Mouse (Mus musculus) mouse trophoblast stem cell (cell line): ENCODE results near the gene Iffo2.

ENCODE experiments used
- in situ Hi-C, 2 experiments: fragments of 300-500 bp; cut with MseI, MboI; formaldehyde crosslinking; loops; 2 replicates in 1 of 2; 3 replicates in 1 of 2; pipeline ENCODE4 v1.15.1; 2025

Gene Iffo2

DNA sequence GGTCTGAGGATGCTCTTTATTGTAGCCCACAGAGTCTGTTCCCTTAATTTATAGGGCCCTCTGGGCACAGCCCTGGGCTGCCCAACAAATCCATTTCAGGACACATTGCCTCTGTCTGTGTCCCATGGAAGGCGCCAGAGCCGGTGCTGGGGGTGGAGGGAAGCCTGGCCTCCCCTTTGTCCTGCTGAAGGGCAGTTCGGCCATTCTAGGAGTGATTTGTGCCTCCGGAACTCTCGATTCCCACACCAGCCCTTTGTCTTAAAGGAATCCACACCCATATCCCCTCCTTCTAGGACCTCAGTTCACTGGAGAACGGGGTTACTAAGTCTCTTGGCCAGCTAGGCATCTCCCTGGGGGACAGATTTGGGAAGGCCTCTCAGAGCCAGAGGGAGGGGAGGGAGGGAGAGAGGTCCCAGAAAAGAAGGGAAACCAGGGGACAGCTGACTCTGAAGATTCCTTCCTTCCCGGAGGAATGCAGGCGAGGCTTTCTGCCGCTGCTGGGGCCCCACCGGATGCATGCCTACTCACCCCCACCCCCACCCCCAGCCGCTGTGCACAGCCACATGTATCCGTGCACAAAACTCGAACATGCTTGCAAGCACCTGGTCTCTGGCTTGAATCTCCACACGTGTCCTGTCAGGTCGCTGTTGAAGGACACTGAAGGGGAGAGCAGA is 50.5 kb downstream of the Iffo2 start:
- in situ Hi-C loops: no loop called here

DNA sequence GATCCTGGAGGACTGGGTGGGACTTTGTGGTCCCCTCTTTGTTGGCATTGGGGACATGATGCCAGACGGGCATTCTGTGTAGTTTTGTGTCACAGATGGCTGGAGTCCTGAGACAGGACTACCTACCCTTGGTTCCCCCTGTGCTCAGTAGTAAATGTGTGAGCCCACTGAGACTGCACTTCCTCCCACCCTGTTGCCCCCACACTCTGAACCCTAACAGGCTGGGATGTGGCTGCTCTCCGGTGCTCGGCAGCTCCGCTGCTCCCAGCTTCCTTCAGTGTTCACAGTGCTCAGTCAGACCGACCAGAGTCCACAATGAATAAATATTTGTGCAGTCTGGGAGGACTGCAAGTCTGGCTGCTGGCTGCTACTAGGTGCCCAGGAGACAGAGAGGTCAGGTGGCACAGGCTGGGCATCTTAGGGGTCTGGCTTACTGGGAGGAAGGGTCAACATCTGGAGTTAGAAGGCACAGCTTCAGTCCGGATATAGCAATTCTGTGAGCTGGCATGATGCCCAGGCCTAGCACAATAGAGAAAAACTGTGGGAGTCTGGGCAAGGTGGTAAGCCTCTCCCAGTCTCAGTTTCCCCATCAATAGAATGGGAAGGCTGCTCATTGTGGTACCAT is 51.2 kb downstream of the Iffo2 start:
- in situ Hi-C loops: no loop called here

DNA sequence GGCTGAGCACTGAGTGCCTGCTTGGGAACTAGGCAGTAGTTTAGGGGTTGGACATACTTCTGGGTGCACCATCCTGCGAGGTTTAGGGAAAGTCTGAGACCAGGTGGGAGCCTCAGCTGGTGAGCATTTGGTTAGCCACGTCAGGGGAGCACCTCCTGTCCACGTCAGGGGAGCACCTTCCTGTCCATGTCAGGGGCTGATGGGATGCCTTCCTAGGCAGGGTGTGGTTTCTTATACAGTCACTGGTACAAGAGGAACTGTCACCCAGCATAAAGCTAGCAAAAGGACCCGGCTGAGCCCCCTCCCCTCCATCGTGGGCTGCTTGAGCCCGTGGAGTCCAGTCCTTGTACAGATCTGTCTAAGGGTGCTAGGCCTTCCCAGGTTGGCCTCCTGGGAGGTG is 52.0 kb downstream of the Iffo2 start:
- in situ Hi-C loops: no loop called here

DNA sequence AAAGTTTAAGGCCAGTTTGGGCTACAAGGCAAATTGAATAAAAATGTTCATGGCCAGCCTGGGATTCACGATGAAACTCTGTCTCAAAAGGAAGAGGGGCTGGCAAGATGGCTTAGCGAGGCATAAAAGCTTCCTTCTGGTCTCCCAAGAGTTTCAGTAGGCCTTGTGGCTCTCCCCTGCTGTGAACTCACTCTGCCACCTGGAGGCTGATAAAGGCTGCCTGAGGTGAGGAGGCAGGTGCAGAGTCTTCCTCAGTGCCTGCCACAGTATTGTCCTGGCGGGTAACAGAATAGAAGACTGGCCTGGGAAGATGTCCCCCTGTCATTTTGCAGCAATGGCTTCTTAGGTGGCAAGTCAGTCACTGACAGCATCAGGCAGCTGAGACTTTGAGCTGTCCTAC is 52.6 kb downstream of the Iffo2 start:
- in situ Hi-C loops: no loop called here

DNA sequence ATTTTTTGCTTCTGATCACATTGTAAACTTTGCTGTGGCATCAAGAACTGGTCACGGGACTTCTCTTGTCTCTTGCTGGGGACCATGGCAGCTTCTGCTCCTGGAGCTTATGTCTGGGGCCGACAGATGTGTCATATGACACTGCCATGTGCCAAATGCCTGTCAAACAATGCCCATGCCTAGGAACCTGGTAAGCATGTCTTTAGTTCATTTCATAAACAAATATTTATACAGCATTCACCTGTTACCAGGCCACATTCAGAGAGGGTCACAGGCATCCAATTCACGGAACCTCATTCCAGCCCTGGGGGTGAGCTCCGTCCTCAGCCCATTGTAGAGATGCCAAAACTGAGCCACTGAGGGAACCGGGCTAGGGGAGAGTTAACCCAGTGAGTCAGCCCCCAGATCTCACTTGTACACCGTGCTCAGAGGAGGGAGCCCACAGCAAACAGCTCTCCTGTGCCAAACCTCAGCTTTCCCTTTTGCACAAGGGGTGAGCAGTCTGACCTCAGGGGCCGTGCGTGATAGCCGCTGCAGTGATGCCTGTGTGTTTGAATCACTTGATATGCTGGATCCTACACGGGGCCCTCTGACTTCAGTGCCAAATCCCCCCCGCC is 53.4 kb downstream of the Iffo2 start:
- in situ Hi-C loops: no loop called here

DNA sequence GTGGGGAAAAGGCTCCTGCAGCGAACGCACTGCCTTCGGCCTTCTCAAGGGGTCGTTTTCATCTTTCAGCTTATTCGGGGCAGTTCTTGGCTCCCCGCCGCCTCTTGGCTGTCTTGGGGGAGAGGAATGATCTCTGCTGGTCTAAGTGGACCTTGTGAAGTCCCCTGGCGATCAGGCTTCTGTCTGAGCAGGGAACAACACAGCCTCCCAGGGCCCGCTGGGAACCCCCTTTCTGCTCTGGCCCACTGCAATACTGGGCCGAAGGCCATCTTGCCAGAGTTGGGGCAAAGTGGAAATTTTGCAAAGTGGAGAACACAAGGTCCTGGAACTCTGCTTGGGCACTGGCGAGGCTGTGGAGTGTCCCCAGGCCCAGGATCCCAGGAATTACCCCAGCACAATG is 54.4 kb downstream of the Iffo2 start:
- in situ Hi-C loops: no loop called here

DNA sequence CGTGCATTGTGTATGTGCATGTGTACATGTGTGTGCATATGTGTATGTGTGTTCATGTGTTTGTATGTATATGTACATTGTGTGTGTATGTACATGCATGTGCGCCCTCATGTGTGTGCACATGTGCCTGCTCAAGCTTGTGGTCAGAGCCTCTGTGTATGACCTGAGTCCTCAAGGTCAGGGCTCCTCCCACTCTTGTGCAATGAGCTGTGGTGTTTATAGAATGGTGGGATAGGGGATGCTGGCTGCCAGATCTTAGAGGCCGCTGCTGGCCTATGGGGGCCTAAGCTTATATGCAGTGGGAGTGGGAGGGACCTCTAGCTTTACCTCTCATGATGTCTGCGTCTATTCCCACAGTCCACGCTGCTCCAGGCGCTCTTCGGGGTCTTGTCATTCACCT is 55.4 kb downstream of the Iffo2 start:
- in situ Hi-C loops: no loop called here

DNA sequence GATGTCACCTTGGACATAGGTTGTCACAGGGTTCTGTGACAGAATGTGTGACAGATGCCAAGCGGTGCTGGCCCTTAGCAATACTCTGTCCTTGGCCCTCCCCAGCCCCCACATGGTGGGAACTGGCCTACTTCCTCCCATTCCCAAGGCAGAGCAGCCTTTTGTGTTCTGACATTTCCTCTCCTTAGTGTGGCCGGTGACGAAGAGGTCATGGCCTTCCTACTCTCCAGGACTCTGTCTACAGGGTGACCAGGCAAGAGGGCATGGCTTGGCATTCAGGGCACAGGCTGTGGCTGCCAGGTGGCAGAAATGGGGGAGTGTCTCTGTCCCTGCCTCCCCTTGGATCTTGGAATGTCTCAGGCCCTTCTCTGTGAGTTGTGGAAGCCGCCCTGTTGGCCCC is 57.0 kb downstream of the Iffo2 start:
- in situ Hi-C loops: no loop called here

DNA sequence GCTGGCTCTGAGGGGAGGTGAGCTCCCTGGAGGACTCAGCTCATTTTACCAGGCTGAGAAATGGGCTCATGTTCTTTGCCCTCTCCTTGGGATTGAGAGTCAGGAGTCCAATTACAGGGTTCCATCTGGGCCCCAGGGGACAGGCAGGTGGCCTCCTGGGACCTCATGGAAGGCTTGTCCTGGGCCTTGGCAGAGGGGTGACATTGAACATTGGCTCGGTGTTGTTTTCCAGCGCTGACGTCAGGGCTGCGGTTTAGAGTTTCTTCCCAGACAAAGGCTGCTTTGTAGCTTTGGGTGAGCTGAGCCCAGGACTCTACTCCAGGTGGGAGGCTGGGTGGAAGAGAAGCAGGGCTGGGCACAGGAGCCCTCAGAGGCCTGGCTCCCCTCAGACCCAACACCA is 57.4 kb downstream of the Iffo2 start:
- in situ Hi-C loops: no loop called here

DNA sequence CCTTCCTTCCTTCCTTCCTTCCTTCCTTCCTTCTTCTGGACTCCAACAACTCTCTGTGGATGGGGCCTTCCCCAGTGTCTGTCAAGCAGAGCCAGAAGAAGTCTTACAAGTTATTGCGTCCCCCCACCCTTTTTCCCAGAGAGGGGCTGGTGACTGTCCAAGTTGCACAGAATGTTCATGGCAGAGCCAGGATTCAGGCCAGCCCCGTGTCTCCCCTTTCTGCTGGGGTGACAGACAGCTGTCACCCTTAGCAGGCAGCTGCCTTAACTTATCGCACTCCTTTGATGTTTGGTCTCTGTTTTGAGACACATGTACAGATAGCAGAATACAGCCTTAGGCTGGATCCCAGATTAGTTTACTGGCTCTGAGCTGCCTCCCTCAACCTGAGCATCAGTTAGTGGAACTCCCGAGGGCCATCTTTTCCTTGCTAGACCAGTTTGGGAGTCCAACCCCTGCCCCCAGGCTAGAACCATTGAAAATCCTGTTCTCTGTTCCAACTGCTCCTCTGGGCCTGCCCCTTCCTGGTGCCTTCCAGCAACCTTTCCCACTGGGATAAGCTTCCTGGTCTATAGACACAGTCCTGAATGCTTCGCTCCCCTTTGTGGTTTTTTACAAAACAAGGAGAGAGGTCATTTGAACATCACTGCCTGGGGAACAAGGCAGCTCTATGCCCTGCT is 59.1 kb downstream of the Iffo2 start:
- in situ Hi-C loops: no loop called here

DNA sequence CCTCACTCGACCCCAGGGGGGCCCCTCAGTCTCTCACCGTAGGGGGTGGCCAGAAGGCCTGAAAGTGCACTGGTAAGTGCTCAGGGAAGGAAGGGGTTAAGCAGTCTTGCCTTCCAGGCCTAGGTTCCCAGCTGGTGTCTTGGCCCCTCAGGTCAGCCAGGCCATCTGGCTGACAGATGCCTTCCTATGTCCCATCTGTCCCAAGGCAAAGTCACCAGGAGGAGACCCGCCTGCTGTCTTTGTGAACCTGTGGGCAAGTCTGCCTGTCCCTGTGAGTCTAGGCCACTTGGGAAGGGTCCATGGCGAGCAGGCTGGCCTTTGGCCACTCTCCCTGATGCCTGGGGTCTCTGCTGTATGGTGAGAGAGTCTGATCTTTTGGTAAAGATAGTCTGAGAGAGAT is 60.1 kb downstream of the Iffo2 start:
- in situ Hi-C loops: no loop called here

DNA sequence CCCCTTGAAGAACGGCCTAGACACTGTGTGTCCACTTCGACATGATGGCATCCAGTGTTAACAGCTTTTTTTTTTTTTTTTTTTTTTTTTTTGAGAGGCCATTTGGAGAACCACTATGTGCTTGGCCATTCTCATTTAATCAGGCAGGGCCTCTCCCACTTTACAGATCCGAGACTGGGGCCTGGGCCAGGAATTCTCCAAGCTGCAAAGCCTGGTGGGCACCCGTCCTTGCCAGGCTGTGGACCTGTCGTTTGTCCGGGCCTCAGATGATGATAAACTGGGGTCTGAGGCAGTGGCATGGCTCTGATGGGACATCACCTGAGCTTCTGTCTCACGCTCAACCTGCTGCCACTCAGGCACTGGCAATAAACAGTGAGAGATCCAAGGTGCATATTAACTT is 62.5 kb downstream of the Iffo2 start:
- in situ Hi-C loops: no loop called here

DNA sequence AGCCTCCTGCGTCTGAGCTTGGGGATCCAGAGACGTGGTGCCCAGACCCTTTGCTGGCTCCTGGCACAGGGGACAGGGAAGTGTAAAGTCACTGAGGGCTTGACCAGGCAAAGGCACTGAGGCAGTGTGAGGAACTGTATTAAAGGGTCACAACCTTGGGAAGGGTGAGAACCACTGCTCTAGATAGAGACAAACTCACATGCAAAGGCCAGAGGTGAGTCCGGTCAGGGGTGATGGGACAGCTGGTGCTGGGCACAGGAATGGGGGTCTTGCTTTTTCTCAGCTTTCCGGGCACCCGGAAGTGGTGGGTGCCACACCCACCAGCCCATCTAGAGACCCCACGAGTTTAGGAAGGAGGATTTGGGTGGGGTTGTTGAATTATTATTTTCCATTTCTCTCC is 63.0 kb downstream of the Iffo2 start:
- in situ Hi-C loops: no loop called here

DNA sequence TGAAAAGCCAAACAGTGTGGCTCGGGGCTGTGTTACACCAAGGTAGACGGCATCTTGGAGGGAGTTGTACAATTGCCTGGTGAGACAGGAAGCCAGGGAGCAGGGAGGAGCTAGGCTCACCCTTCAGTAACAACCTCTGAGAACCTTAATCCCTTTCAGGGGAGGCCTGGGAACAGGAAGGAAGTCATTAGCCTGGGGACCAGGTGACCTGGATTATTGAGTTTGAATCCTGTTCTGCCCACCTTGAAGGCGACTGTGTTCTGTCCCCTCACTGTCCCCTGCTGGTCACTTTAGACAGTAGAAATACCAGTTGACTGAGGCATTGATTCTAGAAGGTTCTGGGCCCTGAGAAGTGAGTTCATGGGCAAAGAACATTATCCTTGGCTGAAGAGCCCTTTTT is 63.7 kb downstream of the Iffo2 start:
- in situ Hi-C loops: no loop called here

DNA sequence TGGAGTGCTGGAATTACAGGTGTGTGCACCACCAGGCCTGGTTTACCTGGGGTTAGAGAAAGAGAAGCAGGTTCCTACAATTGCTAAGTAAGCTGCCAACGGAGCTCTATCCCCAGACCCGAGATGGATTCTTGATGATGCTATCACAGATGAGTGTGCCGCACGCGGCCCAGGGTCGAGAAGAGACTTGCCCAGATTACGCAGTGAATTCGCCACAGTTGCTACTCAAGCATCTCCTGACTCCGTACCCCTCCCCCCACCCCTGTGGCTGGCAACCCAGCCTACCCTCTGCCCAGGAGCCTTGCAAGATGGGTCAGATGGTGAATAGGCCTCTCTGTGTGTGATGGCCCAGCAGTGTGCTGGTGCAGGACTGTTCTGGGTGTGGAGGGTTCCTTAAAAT is 66.4 kb downstream of the Iffo2 start:
- in situ Hi-C loops: no loop called here

DNA sequence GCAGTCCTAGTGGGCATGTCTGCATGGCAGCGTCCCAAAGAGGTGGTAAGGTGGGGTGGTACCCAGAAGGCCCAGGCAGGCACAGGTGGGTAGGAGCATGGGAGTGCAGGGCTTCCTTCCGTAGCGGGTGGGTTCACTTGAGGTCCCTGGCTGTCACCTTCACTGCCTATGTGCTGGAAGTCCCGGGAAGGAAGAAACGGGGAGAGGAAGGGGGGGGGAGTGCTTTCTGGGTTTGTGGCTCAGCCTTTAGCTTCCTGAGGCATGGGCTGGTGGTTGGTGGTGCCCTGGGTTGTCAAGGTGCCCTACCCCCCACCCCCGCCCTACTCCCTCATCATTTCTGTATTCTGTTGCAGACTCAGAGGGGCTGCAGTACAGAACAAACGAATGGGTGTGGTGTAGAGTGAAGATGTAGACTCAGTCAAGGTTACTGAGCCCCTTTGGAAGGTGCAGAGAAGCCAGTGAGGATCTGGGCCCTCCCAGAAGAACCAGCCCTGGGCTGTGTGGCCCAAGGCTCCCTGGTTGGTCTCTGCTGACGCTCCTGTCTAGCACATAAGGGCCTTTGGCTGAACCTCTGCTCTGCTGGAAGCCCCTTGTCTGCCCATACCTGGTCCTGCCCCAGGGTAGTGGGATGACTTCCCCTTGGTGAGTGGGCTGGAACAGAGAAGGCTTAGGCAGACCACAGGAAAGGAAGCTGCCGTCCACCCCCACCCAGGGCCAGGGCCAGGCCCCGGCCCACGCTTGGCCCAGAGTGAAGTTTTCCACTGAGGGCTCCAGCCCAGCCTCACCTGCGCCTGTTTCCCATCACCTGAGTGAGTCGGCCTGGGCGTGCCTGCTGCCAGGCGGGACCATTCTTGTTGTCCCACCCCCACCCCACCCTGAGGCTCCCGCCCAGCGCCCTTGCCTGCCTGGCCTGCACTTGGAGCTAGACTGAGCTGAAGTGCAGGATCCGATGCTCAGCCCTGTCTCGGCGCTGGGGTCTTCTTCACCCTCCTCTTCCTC is 67.2 kb downstream of the Iffo2 start:
- in situ Hi-C loops: no loop called here

DNA sequence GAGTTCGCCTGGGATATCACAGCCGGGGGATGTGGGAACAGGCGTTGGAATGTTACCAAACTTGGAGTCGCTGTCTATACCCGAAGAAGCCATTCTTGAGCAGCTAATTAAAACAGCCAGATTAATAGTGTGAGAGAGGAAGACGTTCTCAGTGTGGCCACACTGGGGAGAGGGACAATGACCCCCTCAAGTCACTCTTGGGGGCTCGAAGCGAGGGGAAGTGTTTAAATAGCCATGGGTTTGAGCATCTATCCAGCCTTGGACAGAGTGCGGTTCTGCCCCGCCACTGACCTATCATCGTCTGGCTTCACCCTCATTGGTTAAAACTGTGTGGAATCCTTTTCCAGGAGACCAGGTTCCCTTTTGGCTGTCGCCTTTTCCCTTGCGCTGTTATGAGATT is 68.0 kb downstream of the Iffo2 start:
- in situ Hi-C loops: no loop called here

DNA sequence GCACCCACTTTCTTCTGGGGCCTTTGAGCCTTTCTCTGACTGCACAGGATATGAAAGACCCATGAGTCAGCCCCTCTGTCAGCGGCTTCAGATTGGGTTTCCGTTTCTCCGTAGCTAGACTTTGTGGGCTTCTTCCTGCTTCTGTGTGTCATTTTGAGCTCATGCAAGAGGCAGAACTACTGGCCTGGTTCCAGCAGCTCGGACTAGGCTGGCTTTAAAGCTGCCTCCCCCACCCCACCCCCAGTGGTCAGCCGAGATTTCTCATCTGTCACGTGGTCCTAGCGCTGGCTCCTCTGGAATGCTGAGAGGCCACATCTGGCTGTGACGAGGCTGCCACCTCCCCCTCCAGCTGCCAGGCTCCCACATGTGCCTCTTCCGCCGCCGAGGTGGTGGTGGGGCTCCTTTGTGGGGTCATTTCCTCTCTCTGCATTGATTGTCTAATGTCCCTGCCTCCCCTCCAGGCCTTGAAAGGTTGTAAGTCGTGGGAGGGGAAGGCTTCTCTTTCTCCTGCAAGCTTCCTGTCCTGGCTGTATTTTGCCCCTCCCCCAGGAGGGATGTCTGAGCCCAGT is 68.7 kb downstream of the Iffo2 start:
- in situ Hi-C loops: no loop called here

DNA sequence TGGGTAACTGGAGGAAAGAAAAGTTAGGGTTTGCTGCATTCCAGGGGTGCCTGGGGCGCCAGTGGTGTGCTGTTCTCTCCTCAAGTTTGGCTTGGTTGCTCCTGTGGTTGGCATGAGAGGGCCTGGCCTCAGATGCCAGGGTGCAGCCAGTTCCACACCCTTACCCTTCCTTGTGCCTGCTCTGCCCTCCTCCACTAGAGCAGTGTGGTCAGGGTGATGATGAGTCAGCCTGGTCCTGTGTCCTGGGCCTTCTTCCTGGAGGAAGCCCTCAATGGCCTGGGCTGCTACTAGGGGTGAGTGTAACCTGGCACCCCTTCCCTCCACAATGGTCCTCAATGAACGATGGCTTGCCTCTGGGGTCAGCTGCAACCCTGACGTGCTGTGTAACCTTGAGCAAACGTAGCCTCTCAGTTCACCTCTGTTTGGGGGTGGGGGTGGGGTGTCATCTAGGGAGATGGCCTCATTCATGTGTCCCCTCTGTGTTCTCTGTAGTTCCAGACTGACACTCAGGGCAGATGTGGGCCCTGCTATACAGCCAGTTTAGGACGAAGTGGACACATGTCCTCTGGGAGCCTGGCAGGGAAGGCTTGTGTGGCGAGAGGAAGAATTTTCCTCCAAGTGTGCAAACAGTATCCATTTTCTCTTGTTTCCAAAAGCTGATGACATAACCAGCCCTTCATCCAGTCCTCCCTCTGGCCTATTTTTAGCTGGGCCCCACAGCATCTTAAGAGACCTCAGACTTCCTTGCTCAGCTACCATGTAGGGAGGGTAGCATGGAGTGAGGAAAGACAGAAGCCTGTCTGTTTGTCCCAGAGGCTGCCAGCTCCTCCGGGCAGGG is 71.4 kb downstream of the Iffo2 start:
- in situ Hi-C loops: no loop called here
